Mouse (Mus musculus): ENCODE data around the gene Ostn.

Gene Ostn

GRCm38 (mm10) chr16:27386850-27387407 lies 79.6 kb downstream of the Ostn start:
- no peak for DNase-seq (ENCODE audit: low read depth in 1 of 2, low spot score in 2 of 2)

GRCm38 (mm10) chr16:27387634-27388611 lies 80.6 kb downstream of the Ostn start:
- peak in 1 of 2 experiments; percentile 13 for DNase-seq (ENCODE audit: low read depth in 1 of 2, low spot score in 2 of 2)

- DNase-seq (ENCODE audit: low read depth in 1 of 2, low spot score in 2 of 2) = peak in 1 of 2 experiments; percentile 39
These were observed 81.6 kb downstream of the Ostn start, which contains the start of gene Ccdc50 for GRCm38 (mm10) chr16:27388761-27389451. Gene Ccdc50, plus strand, starts transcription at chr16:27388869.

- no peak for DNase-seq (ENCODE audit: low read depth in 1 of 2, low spot score in 2 of 2)
These were observed 82.4 kb downstream of the Ostn start for GRCm38 (mm10) chr16:27389534-27390282.

GRCm38 (mm10) chr16:27390306-27390705 lies 83.0 kb downstream of the Ostn start:
- no peak for DNase-seq (ENCODE audit: low read depth in 1 of 2, low spot score in 2 of 2)

GRCm38 (mm10) chr16:27391845-27392244 lies 84.6 kb downstream of the Ostn start:
- DNase-seq (ENCODE audit: low read depth in 1 of 2, low spot score in 2 of 2) = no peak

GRCm38 (mm10) chr16:27395251-27396037 lies 88.2 kb downstream of the Ostn start:
- no peak for DNase-seq (ENCODE audit: low read depth in 1 of 2, low spot score in 2 of 2)

- DNase-seq (ENCODE audit: low read depth in 1 of 2, low spot score in 2 of 2) = no peak
These were observed 89.7 kb downstream of the Ostn start for GRCm38 (mm10) chr16:27396951-27397350.

- DNase-seq (ENCODE audit: low read depth in 1 of 2, low spot score in 2 of 2) = no peak
These were observed 91.9 kb downstream of the Ostn start for GRCm38 (mm10) chr16:27399026-27399718.

GRCm38 (mm10) chr16:27399719-27400253 lies 92.5 kb downstream of the Ostn start:
- no peak for DNase-seq (ENCODE audit: low read depth in 1 of 2, low spot score in 2 of 2)
